Mouse (Mus musculus): ENCODE results near the gene Bspry.

GRCm38 (mm10) chr4:62475131-62475530 lies 4.7 kb upstream of the Bspry start:
- TF ChIP-seq CTCF (IDR thresholded peaks at IDR 0.05; ENCODE audit: insufficient read depth, low read depth, low read length) (no peak), POLR2A (IDR thresholded peaks at IDR 0.05; ENCODE audit: insufficient read depth, low read depth, low read length) (no peak)
